Mouse (Mus musculus) frontal cortex, adult 2 months (tissue): ENCODE measurements at regions not wholly inside any gene's neighbourhood (a gene's known extent, or its start where the extent isn't known, plus 50 kb on each side); places are given as distances from the start of the nearest gene placed in this dataset.

Experiments
- DNase-seq, 2 experiments: peaks; one replicate each; pipeline ENCODE4 v3.0.0; 2022; ENCODE audit warnings: low spot score in 1 of 2; ENCODE audit errors: extremely low spot score in 1 of 2

DNA sequence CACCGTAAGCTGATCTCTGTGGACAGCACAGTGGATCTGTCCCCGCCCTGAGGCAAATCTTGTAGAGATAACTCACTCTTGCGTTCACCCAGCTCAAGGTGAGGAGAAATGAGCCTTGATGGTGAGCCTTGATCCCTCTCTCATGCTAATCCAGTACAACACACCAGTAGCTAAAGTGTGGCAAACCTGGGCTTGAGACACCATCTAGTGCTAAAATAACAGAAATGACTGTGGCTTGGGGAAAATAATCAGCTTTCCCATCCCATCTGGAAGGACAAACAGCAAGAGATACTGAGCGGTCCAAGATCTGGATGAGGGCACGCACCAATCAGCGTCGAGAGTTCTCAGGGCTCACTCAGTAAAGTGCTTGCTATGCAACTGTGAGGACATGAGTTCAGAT is 50.9 kb upstream of the Cbln4 start:
- DNase-seq: no peak

DNA sequence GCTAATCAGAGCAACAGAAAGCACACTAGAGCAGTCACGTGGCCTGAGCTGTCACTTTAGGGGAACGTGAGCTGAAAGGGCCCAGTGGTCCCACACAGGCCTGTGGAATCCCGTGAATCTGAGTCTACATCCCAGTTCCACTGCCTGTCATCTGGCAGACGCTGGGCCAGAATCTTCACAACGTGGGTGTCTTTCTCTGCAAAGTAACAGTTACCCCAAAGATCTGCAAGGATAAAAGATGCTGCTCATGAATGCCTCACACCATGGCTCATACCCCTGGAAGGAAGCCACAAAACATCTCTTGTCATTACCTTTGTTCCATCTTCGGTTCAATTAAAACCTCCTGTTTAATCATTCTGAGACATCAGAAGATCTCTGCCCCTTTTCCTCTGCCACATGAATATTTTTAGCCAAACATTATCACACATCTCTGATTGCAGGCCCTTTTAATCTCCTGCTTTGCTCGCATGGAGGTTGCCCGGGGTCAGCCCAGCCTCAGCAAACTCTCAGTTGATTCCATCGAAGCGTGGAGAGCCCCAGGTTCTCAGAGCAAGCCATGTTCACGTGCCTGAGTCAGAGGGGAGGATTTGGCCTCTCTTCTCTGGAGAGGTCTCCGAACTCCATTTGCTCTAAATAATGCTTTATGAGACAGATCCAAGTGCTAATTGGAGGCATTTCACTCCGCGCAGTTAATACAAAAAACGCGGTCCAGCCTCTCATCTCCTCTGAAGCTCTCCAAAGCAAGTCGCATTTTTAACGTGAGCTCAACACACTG is 60.8 kb upstream of the Cbln4 start:
- DNase-seq: peak; percentile 18 to 59

DNA sequence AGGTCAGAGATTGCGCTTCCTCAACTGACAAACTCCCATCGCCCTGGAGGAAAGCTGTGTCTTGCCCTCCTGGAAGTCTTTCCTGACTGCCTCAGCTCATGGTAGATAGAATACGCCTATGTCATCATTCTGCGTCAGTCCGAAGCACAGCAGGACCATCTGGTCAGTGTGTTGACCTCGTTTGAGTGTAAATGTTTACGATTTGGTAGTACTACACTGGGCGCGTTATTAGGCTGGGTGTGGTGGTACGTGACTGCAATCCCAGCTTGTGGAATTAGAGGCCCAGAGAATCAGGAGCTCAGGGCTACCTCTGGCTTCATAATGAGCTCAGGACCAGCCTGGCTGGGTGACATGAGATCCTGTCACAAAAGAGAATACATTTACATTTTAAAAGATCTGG is 62.0 kb upstream of the Cbln4 start:
- DNase-seq: no peak

DNA sequence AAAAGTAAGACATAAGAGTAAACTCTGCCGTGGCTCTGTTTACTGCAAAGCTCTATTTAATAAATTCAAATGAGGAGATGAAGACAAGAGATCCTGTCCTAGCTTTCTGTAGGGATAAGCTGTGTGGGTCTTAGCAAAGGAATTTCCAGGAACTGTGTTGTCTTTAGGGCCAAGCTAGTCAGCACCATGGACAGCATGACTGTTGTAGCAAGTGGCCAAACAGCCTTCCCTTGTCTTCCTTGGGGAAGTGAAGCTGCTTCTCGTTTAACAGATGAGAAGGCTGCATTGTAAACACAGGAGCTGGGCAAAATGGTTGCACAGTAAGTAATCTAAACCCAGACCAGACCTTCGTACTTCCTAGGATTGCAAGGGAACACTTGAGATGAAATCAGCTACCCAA is 67.4 kb upstream of the Cbln4 start:
- DNase-seq: no peak

DNA sequence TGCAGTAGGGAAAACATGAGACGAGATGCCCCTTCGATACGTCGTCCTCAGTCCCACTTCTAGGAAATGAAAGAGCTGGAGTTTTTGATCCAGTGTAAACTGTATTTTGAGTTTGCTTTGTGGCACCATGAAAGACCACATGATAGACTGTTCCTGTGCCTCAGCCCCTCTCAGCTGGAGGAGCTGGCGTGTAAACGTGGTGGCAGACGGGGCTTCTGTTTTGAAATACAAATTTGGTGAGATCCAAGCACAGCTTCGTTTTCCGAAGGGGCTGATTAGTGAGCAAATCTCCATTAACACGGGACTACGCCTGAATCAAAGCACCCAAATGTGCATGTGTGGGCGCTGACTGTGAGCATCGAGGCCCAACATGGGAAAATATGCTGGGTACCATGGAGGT is 70.4 kb upstream of the Cbln4 start:
- DNase-seq: no peak

DNA sequence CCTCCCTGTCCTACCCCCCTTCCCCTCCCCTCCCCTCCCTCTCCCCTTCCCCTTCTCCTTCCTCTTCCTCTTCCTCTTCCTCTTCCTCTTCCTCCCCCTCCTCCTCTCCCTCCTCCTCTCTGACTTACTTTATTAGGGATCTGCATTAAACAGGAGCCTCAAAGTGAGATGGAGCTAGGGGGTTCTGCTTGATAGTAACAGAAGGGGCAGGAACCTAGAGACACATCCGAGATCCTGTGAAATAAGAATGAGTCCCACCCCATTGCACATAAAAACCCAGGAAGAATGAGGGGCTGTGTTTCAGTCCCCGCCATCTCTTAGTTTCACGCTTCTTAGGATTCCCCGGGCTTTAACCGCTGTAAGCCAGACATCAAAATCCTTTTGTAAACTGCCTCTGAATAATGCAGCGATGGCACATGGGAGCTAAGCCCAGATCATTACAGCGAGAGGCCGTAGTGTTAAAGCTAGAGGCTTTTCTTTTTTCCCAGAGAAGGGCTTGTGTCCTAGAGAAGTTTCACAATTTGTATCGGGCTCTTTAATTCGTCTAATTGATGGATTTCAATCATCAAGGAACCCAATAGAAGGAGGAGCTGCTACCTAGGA is 72.4 kb upstream of the Cbln4 start:
- no peak for DNase-seq

DNA sequence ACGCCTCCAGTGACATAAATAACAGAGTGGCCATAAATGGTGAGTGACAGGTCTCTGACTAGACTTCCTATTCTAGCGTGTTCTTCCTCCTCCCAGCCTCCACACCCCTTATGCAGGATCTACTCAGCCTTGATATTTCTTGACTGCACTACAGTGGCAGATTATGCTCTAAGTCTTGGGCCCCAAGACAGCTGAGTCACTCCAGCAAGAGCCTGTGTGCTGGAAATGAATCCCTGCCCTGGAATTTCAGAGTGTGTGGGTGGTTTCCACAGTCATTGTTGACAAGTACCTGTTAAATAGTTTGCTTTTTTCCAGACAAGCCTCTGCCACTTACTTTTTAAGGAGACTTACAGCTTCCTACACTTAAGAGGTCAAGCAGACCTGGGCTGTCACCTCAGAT is 84.3 kb upstream of the Cbln4 start:
- peak; percentile 38 to 62 for DNase-seq

DNA sequence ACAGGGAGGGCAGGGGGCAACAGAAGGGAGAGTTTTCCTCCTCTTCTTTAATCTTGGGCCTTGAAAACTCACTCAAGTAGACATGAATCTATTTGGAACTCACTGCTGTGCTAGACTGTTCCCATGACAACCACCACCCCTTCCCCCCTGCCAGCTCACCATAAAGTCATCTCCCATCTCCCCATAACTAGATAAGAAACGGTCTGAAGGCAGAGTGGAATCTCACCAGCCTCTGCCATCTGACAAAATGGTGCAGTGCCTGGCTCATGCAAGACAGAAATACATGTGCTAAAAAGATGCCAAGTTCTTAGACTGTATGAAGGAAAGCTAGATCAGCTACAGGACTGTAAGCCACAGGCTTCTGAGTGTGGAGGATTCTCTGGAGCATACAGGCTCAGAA is 88.0 kb upstream of the Cbln4 start:
- DNase-seq: peak; percentile 58 to 64

DNA sequence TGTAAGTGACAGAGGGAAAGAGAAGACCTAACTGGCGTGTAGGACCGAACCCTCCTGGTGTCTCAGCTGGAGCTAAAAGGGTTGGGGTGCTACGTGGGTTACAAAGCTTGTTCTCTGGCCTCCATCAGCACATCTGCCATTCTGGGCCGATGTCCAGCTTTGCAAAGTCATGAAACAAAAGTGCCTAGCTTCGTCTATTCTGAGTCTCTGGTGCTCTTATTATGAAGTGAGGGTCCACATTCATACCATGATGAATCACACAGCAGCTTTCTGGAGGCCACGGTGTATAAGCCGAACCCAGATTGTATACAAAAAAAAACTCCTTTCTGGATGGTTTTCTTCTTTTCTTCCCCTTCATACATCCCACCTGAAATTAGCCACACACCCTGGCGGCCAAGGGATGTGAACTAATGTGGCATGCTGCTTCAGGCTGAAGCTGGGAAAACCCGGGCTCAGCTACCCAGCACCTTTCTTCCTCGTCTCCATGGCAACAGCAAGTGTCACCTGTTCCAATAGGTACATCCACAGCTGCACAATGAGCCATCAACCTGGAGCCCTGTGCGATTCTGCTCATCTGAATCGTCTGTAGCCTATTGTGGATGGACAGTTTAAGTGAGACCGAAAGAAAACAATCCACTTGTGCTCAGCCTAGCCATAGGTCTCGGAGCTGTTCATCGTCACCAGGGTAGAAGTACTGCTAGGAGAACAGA is 89.5 kb upstream of the Cbln4 start:
- peak; percentile 19 to 74 for DNase-seq

DNA sequence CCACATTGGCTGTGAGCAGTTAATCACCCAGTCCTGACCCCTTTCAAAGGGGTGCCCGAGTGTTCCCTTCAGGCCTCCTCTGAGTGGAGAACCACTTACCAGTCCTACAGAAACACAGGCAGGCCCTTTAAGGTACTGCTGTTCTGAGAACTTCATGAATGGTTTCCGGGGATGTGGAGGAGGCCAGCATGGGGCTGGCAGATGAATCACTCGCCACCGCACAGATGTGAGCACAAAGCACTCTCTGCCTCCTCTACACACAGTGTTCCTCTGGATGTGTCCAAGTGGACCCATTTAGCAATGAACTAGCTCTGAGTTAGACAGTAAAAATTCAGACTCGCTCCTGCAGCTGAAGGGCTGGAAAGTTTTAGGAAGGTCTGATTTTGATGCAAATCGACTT is 96.8 kb upstream of the Cbln4 start:
- DNase-seq: peak; percentile 73 to 80

DNA sequence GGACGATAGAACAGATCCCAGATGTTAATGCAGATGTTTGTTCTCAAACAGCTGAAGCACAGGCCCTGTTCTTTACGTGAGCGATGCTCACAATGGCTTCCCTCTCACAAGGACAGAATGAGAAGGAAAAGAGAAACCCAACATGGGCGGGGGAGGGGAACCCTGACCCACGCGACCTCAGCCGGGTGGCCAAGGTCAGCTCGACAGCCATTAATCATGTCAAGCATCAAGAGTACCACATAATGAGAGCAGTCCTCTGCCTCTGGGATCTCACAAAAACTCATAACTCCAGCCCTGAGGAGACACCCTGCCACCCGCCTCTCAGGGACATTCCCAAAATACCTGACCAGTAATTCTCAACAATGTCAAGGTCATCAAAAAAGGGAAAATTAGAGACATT is 100.0 kb upstream of the Cbln4 start:
- no peak for DNase-seq

DNA sequence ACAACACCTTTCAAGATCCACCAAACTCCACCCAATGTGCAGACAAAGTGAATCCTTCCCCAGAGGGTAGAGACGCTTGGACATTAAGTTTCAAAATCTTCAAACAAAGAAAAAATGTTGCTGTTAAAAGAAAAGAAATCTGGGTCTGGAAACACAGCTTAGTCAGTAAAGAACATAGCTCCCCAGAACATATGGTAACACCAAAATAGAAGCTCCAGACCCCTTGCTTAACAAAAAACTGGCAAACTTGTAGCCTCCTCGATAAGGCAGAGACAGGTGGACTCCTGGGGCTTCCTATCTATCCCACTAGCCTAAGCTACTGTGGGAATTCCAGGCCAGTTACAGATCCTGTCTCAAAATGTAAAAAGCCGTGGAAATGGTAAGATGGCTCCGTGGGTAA is 99.6 kb upstream of the Mc3r start:
- no peak for DNase-seq

DNA sequence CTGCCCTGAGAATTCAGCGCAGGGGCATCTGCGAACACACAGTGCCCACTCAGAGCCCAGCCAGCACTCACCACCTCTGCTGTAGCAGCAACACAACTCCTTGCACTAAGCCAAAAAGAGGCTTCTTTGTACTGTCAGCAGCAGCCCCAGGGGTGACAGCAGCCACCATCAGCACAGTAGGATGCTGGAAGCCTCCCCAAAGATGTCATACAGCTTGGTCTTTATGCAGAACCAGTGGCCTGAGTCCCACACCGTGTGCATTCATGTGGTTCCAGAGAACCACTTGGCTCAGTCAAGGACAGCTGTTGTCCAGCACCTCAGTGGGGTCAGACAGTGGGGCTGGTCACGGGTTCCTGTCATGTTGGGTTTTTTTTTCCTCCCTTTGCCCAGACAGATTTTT is 98.6 kb upstream of the Mc3r start:
- DNase-seq: no peak

DNA sequence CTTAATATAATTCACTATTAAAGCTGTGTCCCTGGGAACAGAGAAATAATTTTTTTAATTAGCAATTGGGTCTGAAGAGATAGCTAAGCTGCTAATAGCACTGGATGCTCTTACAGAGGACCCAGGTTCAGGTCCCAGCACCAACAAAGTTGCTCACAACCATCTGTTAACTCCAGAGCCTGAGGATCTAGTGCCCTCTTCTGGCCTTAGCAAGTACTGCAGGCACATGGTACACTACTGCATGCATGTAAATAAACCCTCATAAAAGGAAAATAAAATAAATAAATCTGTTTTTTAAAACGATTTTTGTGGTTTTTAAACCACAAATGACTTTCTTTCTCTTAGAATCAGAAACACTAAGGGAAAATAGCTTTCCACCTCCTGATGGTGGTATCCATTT is 97.4 kb upstream of the Mc3r start:
- no peak for DNase-seq

DNA sequence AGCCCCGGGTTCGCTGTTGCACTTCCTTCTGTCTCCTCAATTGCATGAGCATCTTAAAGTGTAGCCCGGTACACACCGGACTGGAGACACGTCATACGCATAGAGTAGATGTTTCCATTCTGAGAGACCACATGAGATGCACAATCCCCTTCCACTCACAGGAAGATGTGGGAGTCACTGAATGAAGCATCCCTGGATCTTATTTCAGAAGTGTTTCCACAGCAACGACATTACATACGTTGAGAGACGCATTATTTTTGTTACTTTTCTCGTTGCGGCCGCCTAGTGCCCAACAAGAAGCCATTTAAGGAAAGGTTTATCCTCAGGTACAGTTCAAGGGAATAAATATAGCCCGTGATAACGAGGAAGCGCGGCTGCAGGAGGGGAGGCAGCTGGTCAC is 88.4 kb upstream of the Mc3r start:
- peak; percentile 14 to 54 for DNase-seq

DNA sequence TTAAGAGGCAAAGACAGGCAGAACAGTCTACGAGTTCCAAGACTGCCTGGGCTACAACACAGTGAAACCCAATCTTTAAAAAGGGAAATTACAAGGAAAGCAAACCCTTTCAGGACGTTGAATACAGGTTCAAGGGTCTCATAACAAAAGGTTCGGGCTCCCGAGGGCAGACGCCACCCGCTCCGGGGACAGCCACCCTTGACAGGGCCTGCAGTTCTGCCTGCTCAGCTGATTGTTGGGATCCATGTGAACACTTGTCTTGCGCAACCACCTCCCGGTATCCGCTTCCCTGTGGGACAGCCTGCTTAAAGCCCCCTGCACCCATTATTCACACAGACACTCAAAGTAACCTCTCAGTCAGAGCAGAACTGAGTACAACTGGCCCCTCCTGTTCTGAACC is 70.9 kb upstream of the Mc3r start:
- DNase-seq: no peak

DNA sequence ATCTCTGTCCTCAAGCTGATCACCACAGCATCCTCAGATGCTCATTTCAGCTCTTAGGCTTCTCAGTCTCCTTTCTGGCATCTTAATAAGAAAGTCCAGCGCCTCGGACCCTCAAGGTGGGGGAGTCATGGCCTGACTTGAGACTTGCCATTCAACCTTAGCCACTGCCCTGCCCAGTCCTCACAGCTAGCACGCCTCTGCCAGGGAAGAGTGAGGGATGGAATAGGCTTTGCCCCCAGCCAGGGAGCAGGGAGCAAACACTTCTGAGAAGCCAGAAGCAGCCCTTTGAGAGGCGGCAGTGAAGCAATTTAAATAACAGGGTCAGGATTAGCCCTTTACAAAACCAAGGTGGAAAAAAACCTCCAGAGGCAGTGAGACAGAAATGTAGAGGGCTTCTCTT is 69.0 kb upstream of the Mc3r start:
- no peak for DNase-seq

DNA sequence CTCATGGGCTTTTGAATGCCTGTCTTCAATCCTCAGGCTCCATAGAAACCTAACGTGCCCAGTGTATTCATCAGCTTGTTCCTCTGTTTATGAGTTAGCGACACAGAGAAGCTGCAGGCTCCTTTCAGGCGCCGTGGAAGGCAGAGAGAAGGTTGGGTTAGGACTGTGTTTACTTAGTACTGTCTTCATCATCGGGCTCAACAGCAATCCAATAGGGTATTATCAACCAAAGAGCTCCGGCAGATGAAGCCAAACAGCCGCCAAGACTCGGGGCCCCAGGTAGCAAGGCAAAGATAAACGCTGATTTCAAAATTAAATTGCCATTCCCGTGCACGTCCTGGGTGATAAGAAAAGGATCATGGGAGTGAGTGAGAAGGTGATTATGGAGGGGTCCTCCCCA is 50.5 kb upstream of the Mc3r start:
- DNase-seq: no peak
